Mouse (Mus musculus) MEL (cell line): ENCODE data around the gene Lsm14a.

Experiments
- CHD2 ChIP-seq: IDR thresholded peaks from 2 replicates; pipeline ENCODE4 v1.6.1; 2011; ENCODE audit warnings: low read length, improper control_type of control experiment
- CTCF ChIP-seq, 3 experiments: IDR thresholded peaks in 2 of 3; conservative IDR thresholded peaks in 1 of 3; 2 replicates each; pipeline ENCODE4 v1.5.1; 2011 to 2012; ENCODE audit warnings: low read length in 3 of 3, low read depth in 2 of 3, mild to moderate bottlenecking in 2 of 3, improper control_type of control experiment in 1 of 3, inconsistent platforms in 1 of 3, mixed read lengths in 1 of 3, moderate library complexity in 1 of 3; ENCODE audit not compliant: control insufficient read depth in 1 of 3, insufficient read depth in 1 of 3, poor library complexity in 1 of 3, severe bottlenecking in 1 of 3
- ELF1 ChIP-seq: IDR thresholded peaks from 2 replicates; pipeline ENCODE4 v1.6.1; 2014; ENCODE audit warnings: low read depth, mild to moderate bottlenecking, inconsistent platforms, low read length, improper control_type of control experiment, moderate library complexity
- EP300 ChIP-seq, 2 experiments: IDR thresholded peaks; 2 replicates each; pipeline ENCODE4 v1.6.1; 2011; ENCODE audit warnings: improper control_type of control experiment in 2 of 2, low read length in 2 of 2, low read depth in 1 of 2, mild to moderate bottlenecking in 1 of 2
- MAX ChIP-seq: IDR thresholded peaks from 2 replicates; pipeline ENCODE4 v1.6.1; 2011; ENCODE audit warnings: low read length, improper control_type of control experiment
- MXI1 ChIP-seq: IDR thresholded peaks from 2 replicates; pipeline ENCODE4 v1.6.1; 2011; ENCODE audit warnings: mild to moderate bottlenecking, low read depth, low read length, improper control_type of control experiment
- MYC ChIP-seq: IDR thresholded peaks from 2 replicates; pipeline ENCODE4 v1.6.1; 2011; ENCODE audit warnings: low read depth, mild to moderate bottlenecking, low read length, improper control_type of control experiment, moderate library complexity
- POLR2A ChIP-seq, 2 experiments: IDR thresholded peaks; 2 replicates each; pipeline ENCODE4 v1.6.1; 2011 to 2012; ENCODE audit warnings: low read length in 2 of 2, mild to moderate bottlenecking in 2 of 2, control low read depth in 1 of 2, improper control_type of control experiment in 1 of 2, low read depth in 1 of 2, moderate library complexity in 1 of 2; ENCODE audit not compliant: control insufficient read depth in 1 of 2, insufficient read depth in 1 of 2, poor library complexity in 1 of 2
- TCF12 ChIP-seq: IDR thresholded peaks from 2 replicates; pipeline ENCODE4 v1.6.1; 2014; ENCODE audit warnings: low read depth, mild to moderate bottlenecking, inconsistent platforms, low read length, improper control_type of control experiment, moderate library complexity
- UBTF ChIP-seq: IDR thresholded peaks from 2 replicates; pipeline ENCODE4 v1.6.1; 2012; ENCODE audit warnings: low read depth, mild to moderate bottlenecking, inconsistent platforms, low read length, improper control_type of control experiment, moderate library complexity, borderline replicate concordance; ENCODE audit not compliant: insufficient read depth
- USF1 ChIP-seq: IDR thresholded peaks from 2 replicates; pipeline ENCODE4 v1.6.1; 2014; ENCODE audit warnings: low read depth, mild to moderate bottlenecking, inconsistent platforms, low read length, improper control_type of control experiment, moderate library complexity
- USF2 ChIP-seq, 2 experiments: IDR thresholded peaks; 2 replicates each; pipeline ENCODE4 v1.6.1; 2011 to 2012; ENCODE audit warnings: improper control_type of control experiment in 2 of 2, low read length in 2 of 2, borderline replicate concordance in 1 of 2, inconsistent platforms in 1 of 2, low read depth in 1 of 2, mild to moderate bottlenecking in 1 of 2; ENCODE audit not compliant: insufficient read depth in 1 of 2
- ZMIZ1 ChIP-seq: IDR thresholded peaks from 2 replicates; pipeline ENCODE4 v1.6.1; 2012; ENCODE audit warnings: low read depth, mild to moderate bottlenecking, inconsistent platforms, low read length, improper control_type of control experiment, moderate library complexity
- ZNF384 ChIP-seq: IDR thresholded peaks from 2 replicates; pipeline ENCODE4 v1.6.1; 2012; ENCODE audit warnings: low read depth, mild to moderate bottlenecking, inconsistent platforms, low read length, improper control_type of control experiment

GRCm38 (mm10) chr7:34324857-34325256 lies 68.3 kb downstream of the Lsm14a start:
- TF ChIP-seq USF1 = no peak
- no peak for TF ChIP-seq UBTF
- TF ChIP-seq ZNF384 = no peak
- no peak for TF ChIP-seq CTCF (IDR thresholded peaks at IDR 0.05 in 2 of 3, conservative IDR thresholded peaks at IDR 0.05 in 1 of 3; ENCODE audit: control insufficient read depth in 1 of 3, insufficient read depth in 1 of 3, low read depth in 2 of 3, low read length in 3 of 3, poor library complexity in 1 of 3, severe bottlenecking in 1 of 3)
- TF ChIP-seq TCF12 = no peak
- no peak for TF ChIP-seq POLR2A (IDR thresholded peaks at IDR 0.05; ENCODE audit: control insufficient read depth in 1 of 2, insufficient read depth in 1 of 2, low read depth in 1 of 2, low read length in 2 of 2, poor library complexity in 1 of 2)
- no peak for TF ChIP-seq MYC
- TF ChIP-seq ELF1 = no peak
- no peak for TF ChIP-seq USF2 (IDR thresholded peaks at IDR 0.05; ENCODE audit: borderline replicate concordance in 1 of 2, insufficient read depth in 1 of 2, low read depth in 1 of 2, low read length in 2 of 2)
- no peak for TF ChIP-seq MXI1
- no peak for TF ChIP-seq MAX
- TF ChIP-seq CHD2 = no peak
- no peak for TF ChIP-seq ZMIZ1
- no peak for TF ChIP-seq EP300 (IDR thresholded peaks at IDR 0.05; ENCODE audit: low read depth in 1 of 2, low read length in 2 of 2)
